Mouse (Mus musculus): ENCODE measurements around the gene Cct3.

GRCm38 (mm10) chr3:88255950-88256349 lies 41.0 kb upstream of the Cct3 start:
- no peak for TF ChIP-seq CTCF (IDR thresholded peaks at IDR 0.05; ENCODE audit: borderline replicate concordance, insufficient read depth, low read length)
- no peak for TF ChIP-seq POLR2A (IDR thresholded peaks at IDR 0.05; ENCODE audit: low read depth, low read length)
